Comparison of ENCODE assay signal across 25 mouse cellular contexts in the genomic region with DNA sequence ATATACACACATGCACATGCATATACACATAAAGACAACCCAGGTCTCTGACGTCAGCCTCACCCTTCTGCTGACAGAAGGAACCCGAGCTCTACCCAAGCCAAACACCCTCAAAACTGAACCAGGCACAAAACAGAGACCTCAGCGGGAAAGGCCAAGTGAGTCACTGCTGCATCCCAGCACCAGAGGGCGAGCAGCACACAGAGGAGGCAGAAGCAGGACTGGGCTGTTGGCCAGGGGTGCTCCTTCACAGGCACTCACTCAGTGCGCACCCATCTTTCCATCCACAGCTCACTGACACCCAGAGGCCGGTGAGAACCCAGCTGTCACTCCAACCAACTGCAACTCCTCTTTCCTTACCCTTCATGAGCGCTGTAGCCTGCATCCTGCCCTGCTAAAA. TPM values are rescaled to one million over a fixed set of nuclear protein-coding genes. Genes with fewer than 3 reads are reported as not detected.
DNase-seq lines count a peak whose midpoint lies in the region; ATAC-seq and TF ChIP-seq lines count a peak whose summit lies in the region.
"Had no signal": no experiment of that assay in that cellular context is flagged by ENCODE, and none has a peak within 500 bp of the region (broad histone marks: within the 10 kb centered on the region; RNA-seq: fewer than 3 reads in every experiment).

No protein-coding gene starts in this region.

- peak; percentile 26 for TF ChIP-seq CTCF in layer of hippocampus, adult 2 months (conservative IDR thresholded peaks at IDR 0.05)
- TF ChIP-seq CTCF in CH12.LX (conservative IDR thresholded peaks at IDR 0.05 in 1 of 2, IDR thresholded peaks at IDR 0.05 in 1 of 2; ENCODE audit: low read depth in 2 of 2, low read length in 2 of 2): peak in 1 of 2 experiments; percentile 42; a peak in 2 of 4 replicates

- ATAC-seq in intestine, embryonic 15.5 days: no peak
- ATAC-seq: forebrain, embryonic 16.5 days; intestine, embryonic 16.5 days had no signal

- no peak for TF ChIP-seq EP300 in CH12.LX (IDR thresholded peaks at IDR 0.05; ENCODE audit: low read length)

- no peaks in the 10 kb centered on the region for H3K27me3 ChIP-seq in CH12.LX (replicated peaks)
- H3K27me3 ChIP-seq in intestine, embryonic 15.5 days (replicated peaks): no peaks in the 10 kb centered on the region
- H3K27me3 ChIP-seq: hindbrain, embryonic 15.5 days; liver, embryonic 13.5 days; lung, embryonic 15.5 days; stomach, embryonic 15.5 days had no signal

- H3K79me2 ChIP-seq in CH12.LX (replicated peaks; ENCODE audit: control insufficient read depth, extremely low read depth, insufficient read depth, poor library complexity, severe bottlenecking): peaks cover 18% of the 10 kb centered on the region

- no peak overlapping the region for H3K9ac ChIP-seq in CH12.LX (ENCODE audit: insufficient read depth, low read depth)
- H3K9ac ChIP-seq in intestine, embryonic 15.5 days: no peak overlapping the region
- H3K9ac ChIP-seq: hindbrain, embryonic 15.5 days; liver, embryonic 13.5 days; lung, embryonic 15.5 days; stomach, embryonic 15.5 days had no signal

- H3K4me1 ChIP-seq in CH12.LX (ENCODE audit: control insufficient read depth in 1 of 2, insufficient read depth in 2 of 2): peaks cover 8 to 23% of the 10 kb centered on the region in 2 experiments
- H3K4me1 ChIP-seq in intestine, embryonic 15.5 days (replicated peaks): no peaks in the 10 kb centered on the region
- H3K4me1 ChIP-seq: embryonic facial prominence, embryonic 10.5 days; forebrain, embryonic 10.5 days; hindbrain, embryonic 15.5 days; limb, embryonic 10.5 days; liver, embryonic 13.5 days; lung, embryonic 15.5 days; stomach, embryonic 15.5 days had no signal

- H3K36me3 ChIP-seq in CH12.LX (replicated peaks in 1 of 2; ENCODE audit: control insufficient read depth in 1 of 2, insufficient read depth in 1 of 2, low read length in 1 of 2): peaks cover 53 to 79% of the 10 kb centered on the region in 2 experiments
- peaks cover 12% of the 10 kb centered on the region; the same call in 1 of the 2 replicates for H3K36me3 ChIP-seq in intestine, embryonic 15.5 days

- dilution Hi-C loops in CH12.LX (cut with MboI; ENCODE audit: extremely low pct_ligation_motif_present, extremely low pct_unique_long_range_greater_than_20kb, low sequenced_read_pairs): no loop called here

- DNase-seq in layer of hippocampus, adult 2 months (ENCODE audit: low spot score in 2 of 2): peak in 1 of 2 experiments; percentile 8
- no peak for DNase-seq in layer of hippocampus, postnatal 10 days (ENCODE audit: low spot score in 2 of 2)
- peak; percentile 45 for DNase-seq in 3T3-L1 (ENCODE audit: low read depth, low spot score)
- no peak for DNase-seq in CH12.LX (ENCODE audit: extremely low read depth)
- peak; percentile 63 for DNase-seq in brain, adult 2 months (ENCODE audit: low read depth, low spot score)
- DNase-seq in left cerebral cortex, adult 9 months (ENCODE audit: low spot score in 2 of 2): no peak
- no peak for DNase-seq in urinary bladder, postnatal 10 days (ENCODE audit: low spot score)
- DNase-seq: adrenal gland, adult 8-10 months; cerebellum, adult 2 months; gastrocnemius, postnatal 36 days; heart, adult 2 months; heart, postnatal 4 days; kidney, adult 9 months; kidney, postnatal 14 days; liver, embryonic 13.5 days had no signal

- no peak overlapping the region for H3K27ac ChIP-seq in layer of hippocampus, adult 2 months
- H3K27ac ChIP-seq in CH12.LX (ENCODE audit: insufficient read depth, low read depth): no peak overlapping the region
- H3K27ac ChIP-seq in intestine, embryonic 15.5 days: no peak overlapping the region
- H3K27ac ChIP-seq: embryonic facial prominence, embryonic 10.5 days; forebrain, embryonic 10.5 days; heart, adult 2 months; hindbrain, embryonic 15.5 days; left cerebral cortex, adult 2 months; limb, embryonic 10.5 days; liver, embryonic 13.5 days; lung, embryonic 15.5 days; stomach, embryonic 15.5 days had no signal

- H3K4me2 ChIP-seq in CH12.LX (ENCODE audit: insufficient read depth, low read depth, poor library complexity, severe bottlenecking): no peak overlapping the region
- H3K4me2 ChIP-seq in intestine, embryonic 15.5 days (replicated peaks): no peak overlapping the region
- H3K4me2 ChIP-seq: hindbrain, embryonic 15.5 days; liver, embryonic 13.5 days; lung, embryonic 15.5 days; stomach, embryonic 15.5 days had no signal

- peak; percentile 1 for TF ChIP-seq RAD21 in CH12.LX (IDR thresholded peaks at IDR 0.05; ENCODE audit: low read depth, low read length)

- TF ChIP-seq POLR2A in CH12.LX (IDR thresholded peaks at IDR 0.05; ENCODE audit: low read depth, low read length): no peak

- no peak overlapping the region for H3K4me3 ChIP-seq in layer of hippocampus, adult 2 months
- no peak overlapping the region for H3K4me3 ChIP-seq in CH12.LX (replicated peaks in 1 of 3; ENCODE audit: low read depth in 2 of 3, low read length in 2 of 3, poor library complexity in 1 of 3)
- H3K4me3 ChIP-seq in intestine, embryonic 15.5 days (replicated peaks): no peak overlapping the region
- H3K4me3 ChIP-seq: embryonic facial prominence, embryonic 10.5 days; forebrain, embryonic 10.5 days; heart, adult 2 months; hindbrain, embryonic 15.5 days; left cerebral cortex, adult 2 months; limb, embryonic 10.5 days; liver, embryonic 13.5 days; lung, embryonic 15.5 days; stomach, embryonic 15.5 days had no signal

- 85% methylated on average over 7 of the region's 7 CpGs for WGBS in intestine, embryonic 15.5 days

- in situ Hi-C loops in CH12.LX (cut with MboI; ENCODE audit: low pct_ligation_motif_present, low pct_unique_long_range_greater_than_20kb, low sequenced_read_pairs): no loop called here

- no peaks in the 10 kb centered on the region for H3K9me3 ChIP-seq in CH12.LX (replicated peaks; ENCODE audit: low read length)
- no peaks in the 10 kb centered on the region for H3K9me3 ChIP-seq in intestine, embryonic 15.5 days
- H3K9me3 ChIP-seq: embryonic facial prominence, embryonic 10.5 days; forebrain, embryonic 10.5 days; hindbrain, embryonic 15.5 days; limb, embryonic 10.5 days; liver, embryonic 13.5 days; lung, embryonic 15.5 days; stomach, embryonic 15.5 days had no signal

TF ChIP-seq in CH12.LX, 34 proteins besides CTCF, POLR2A, EP300 and RAD21:
- TF ChIP-seq ZC3H11A (IDR thresholded peaks at IDR 0.05; ENCODE audit: low read depth, low read length) (no peak), ELF1 (IDR thresholded peaks at IDR 0.05; ENCODE audit: low read depth, low read length) (no peak), TBP (conservative IDR thresholded peaks at IDR 0.05; ENCODE audit: low read depth, low read length) (no peak), KAT2A (IDR thresholded peaks at IDR 0.05; ENCODE audit: insufficient replicate concordance, low read length) (no peak), SMC3 (IDR thresholded peaks at IDR 0.05; ENCODE audit: low read depth, low read length) (no peak), BHLHE40 (IDR thresholded peaks at IDR 0.05; ENCODE audit: low read depth, low read length) (no peak), ETS1 (conservative IDR thresholded peaks at IDR 0.05; ENCODE audit: low read depth, low read length) (no peak), POLR2AphosphoS2 (IDR thresholded peaks at IDR 0.05; ENCODE audit: low read depth, low read length) (no peak), CHD1 (IDR thresholded peaks at IDR 0.05; ENCODE audit: low read depth, low read length) (no peak), USF1 (IDR thresholded peaks at IDR 0.05; ENCODE audit: low read depth, low read length) (no peak), TCF12 (IDR thresholded peaks at IDR 0.05; ENCODE audit: low read depth, low read length) (no peak), NRF1 (IDR thresholded peaks at IDR 0.05; ENCODE audit: low read depth, low read length) (no peak), UBTF (IDR thresholded peaks at IDR 0.05; ENCODE audit: low read depth, low read length) (no peak), HCFC1 (IDR thresholded peaks at IDR 0.05; ENCODE audit: low read depth, low read length) (no peak), MAFK (IDR thresholded peaks at IDR 0.05; ENCODE audit: insufficient replicate concordance, low read length) (no peak), GABPA (IDR thresholded peaks at IDR 0.05; ENCODE audit: insufficient replicate concordance, low read depth, low read length) (no peak), ZNF384 (IDR thresholded peaks at IDR 0.05; ENCODE audit: low read depth, low read length) (no peak), ZKSCAN1 (IDR thresholded peaks at IDR 0.05; ENCODE audit: borderline replicate concordance, low read depth, low read length) (no peak), USF2 (conservative IDR thresholded peaks at IDR 0.05; ENCODE audit: low read depth, low read length) (no peak), JUN (IDR thresholded peaks at IDR 0.05; ENCODE audit: insufficient read depth, low read depth, low read length) (no peak)

RNA-seq across cellular contexts. Expression of gene Klhdc4, which starts 11.1 kb away (rescaled TPM):
- 10 to 100 TPM; 28.5 to 36.2 TPM for total RNA-seq in layer of hippocampus, adult 2 months (2021)
- 10 to 100 TPM; 28.8 to 32.1 TPM for total RNA-seq in layer of hippocampus, postnatal 10 days (2021)
- total RNA-seq in CH12.LX (2012; rRNA removed) (54.3 and 66.9 TPM in 2 replicates), CH12.LX (2014; rRNA removed) (35.5 and 42.4 TPM in 2 replicates)
- polyA plus RNA-seq in CH12.LX (2012; ENCODE audit: insufficient read length, low read depth): 51.5 and 69.7 TPM in 2 replicates
- 33.6 and 41.1 TPM in 2 replicates for polyA plus RNA-seq in intestine, embryonic 15.5 days (2015; fragmentation: Nextera tagmentation; extraction: Ambion mirVana)

Comparison
In these comparisons a context has a peak if more than half of its experiments do, and no peak if none do; other contexts are left out.
1. DNase-seq: peak in 3T3-L1 (single experiment) and brain, adult 2 months (single experiment); none in layer of hippocampus, postnatal 10 days (0 of 2), CH12.LX (single experiment), left cerebral cortex, adult 9 months (0 of 2) and urinary bladder, postnatal 10 days (single experiment).